ENCODE assay signal across 22 mouse cellular contexts in genomic region chr2:115734850-115735249, GRCm38 (mm10).
A peak's percentile ranks its signal among the peaks of the same experiment; 100 is the strongest.
DNase-seq lines count a peak whose midpoint lies in the region; ATAC-seq and TF ChIP-seq lines count a peak whose summit lies in the region.
"Had no signal": no experiment of that assay in that cellular context is flagged by ENCODE, and none has a peak within 500 bp of the region (broad histone marks: within the 10 kb centered on the region; RNA-seq: fewer than 3 reads in every experiment).

No protein-coding gene starts in this region.

- H3K9me3 ChIP-seq in kidney, embryonic 15.5 days (replicated peaks): no peaks in the 10 kb centered on the region
- H3K9me3 ChIP-seq: embryonic facial prominence, embryonic 12.5 days; forebrain, embryonic 15.5 days; G1E; heart, embryonic 12.5 days; hindbrain, embryonic 10.5 days; hindbrain, embryonic 15.5 days had no signal

- no peak overlapping the region for H3K9ac ChIP-seq in kidney, embryonic 15.5 days
- H3K9ac ChIP-seq: embryonic facial prominence, embryonic 12.5 days; forebrain, embryonic 15.5 days; heart, embryonic 12.5 days; hindbrain, embryonic 15.5 days had no signal

- DNase-seq in gastrocnemius, adult 18-20 months (ENCODE audit: low spot score): peak; percentile 8
- no peak for DNase-seq in gastrocnemius, adult 8-10 months (ENCODE audit: low spot score in 2 of 2)
- DNase-seq in kidney, adult 2 months: peak; percentile 69
- DNase-seq in skeletal muscle tissue, adult 2 months (ENCODE audit: low read depth, low spot score): peak; percentile 11
- no peak for DNase-seq in heart, adult 18-20 months
- no peak for DNase-seq in MN1 (ENCODE audit: low spot score)
- DNase-seq: adrenal gland, postnatal 10 days; B cell, adult 2 months; cerebellum, adult 11 months; cerebellum, adult 8-10 months; cerebellum, postnatal 14 days; embryo, embryonic 11 days; gastrocnemius, postnatal 25 days; heart, adult 2 months had no signal

- ATAC-seq in kidney, embryonic 15.5 days (replicated peaks; ENCODE audit: low FRiP score): peak; percentile 43
- ATAC-seq: CD4-positive, CD25-positive, alpha-beta regulatory T cell, adult 4 months; forebrain, embryonic 15.5 days had no signal

- no peak overlapping the region for H3K4me3 ChIP-seq in kidney, adult 2 months (ENCODE audit: insufficient read depth, low read depth, low read length)
- H3K4me3 ChIP-seq in kidney, embryonic 15.5 days (replicated peaks): no peak overlapping the region
- H3K4me3 ChIP-seq: embryonic facial prominence, embryonic 12.5 days; forebrain, embryonic 15.5 days; heart, adult 2 months; heart, embryonic 12.5 days; hindbrain, embryonic 10.5 days; hindbrain, embryonic 15.5 days had no signal

- H3K27ac ChIP-seq in kidney, adult 2 months (ENCODE audit: insufficient read depth, low read depth, low read length): peak overlapping the region; percentile 48; the same call in 1 of the 2 replicates
- no peak overlapping the region for H3K27ac ChIP-seq in kidney, embryonic 15.5 days
- H3K27ac ChIP-seq: embryonic facial prominence, embryonic 12.5 days; forebrain, embryonic 15.5 days; heart, adult 2 months; hindbrain, embryonic 10.5 days; hindbrain, embryonic 15.5 days had no signal

- H3K4me1 ChIP-seq in kidney, adult 2 months (ENCODE audit: control insufficient read depth, insufficient read depth, low read length): peaks cover 24% of the 10 kb centered on the region
- peaks cover 19% of the 10 kb centered on the region for H3K4me1 ChIP-seq in kidney, embryonic 15.5 days

- TF ChIP-seq POLR2A in kidney, adult 2 months (IDR thresholded peaks at IDR 0.05; ENCODE audit: low read depth, low read length): no peak

- 49% methylated on average over 6 of the region's 6 CpGs for WGBS in kidney, adult 2 months
- WGBS in kidney, embryonic 15.5 days: 65% methylated on average over 6 of the region's 6 CpGs

- H3K4me2 ChIP-seq in kidney, embryonic 15.5 days: no peak overlapping the region
- H3K4me2 ChIP-seq: embryonic facial prominence, embryonic 12.5 days; forebrain, embryonic 15.5 days; heart, embryonic 12.5 days; hindbrain, embryonic 15.5 days had no signal

- no peak for TF ChIP-seq CTCF in kidney, adult 2 months (conservative IDR thresholded peaks at IDR 0.05; ENCODE audit: insufficient read depth, insufficient read length, low read depth, low read length)

- H3K36me3 ChIP-seq in kidney, adult 2 months (ENCODE audit: control insufficient read depth, insufficient read depth, low read length): no peaks in the 10 kb centered on the region
- H3K36me3 ChIP-seq in kidney, embryonic 15.5 days: no peaks in the 10 kb centered on the region
- H3K36me3 ChIP-seq: embryonic facial prominence, embryonic 12.5 days; forebrain, embryonic 15.5 days; hindbrain, embryonic 10.5 days; hindbrain, embryonic 15.5 days had no signal

- no peaks in the 10 kb centered on the region for H3K27me3 ChIP-seq in kidney, adult 2 months (replicated peaks; ENCODE audit: control insufficient read depth, insufficient read depth, low read length)
- H3K27me3 ChIP-seq in kidney, embryonic 15.5 days: no peaks in the 10 kb centered on the region
- H3K27me3 ChIP-seq: forebrain, embryonic 15.5 days; heart, embryonic 12.5 days; hindbrain, embryonic 15.5 days had no signal

Comparison
In these comparisons a context has a peak if more than half of its experiments do, and no peak if none do; other contexts are left out.
1. DNase-seq: peak in gastrocnemius, adult 18-20 months (single experiment), kidney, adult 2 months (single experiment) and skeletal muscle tissue, adult 2 months (single experiment); none in gastrocnemius, adult 8-10 months (0 of 2), heart, adult 18-20 months (0 of 2) and MN1 (single experiment).